Mouse (Mus musculus) MEL (cell line): ENCODE results near the gene Mmp9.

ENCODE experiments used
- CHD1 ChIP-seq: IDR thresholded peaks from 2 replicates; pipeline ENCODE4 v1.6.1; 2012; ENCODE audit warnings: low read depth, mild to moderate bottlenecking, inconsistent platforms, low read length, improper control_type of control experiment
- CTCF ChIP-seq, 3 experiments: IDR thresholded peaks in 2 of 3; conservative IDR thresholded peaks in 1 of 3; 2 replicates each; pipeline ENCODE4 v1.5.1; 2011 to 2012; ENCODE audit warnings: low read length in 3 of 3, low read depth in 2 of 3, mild to moderate bottlenecking in 2 of 3, improper control_type of control experiment in 1 of 3, inconsistent platforms in 1 of 3, mixed read lengths in 1 of 3, moderate library complexity in 1 of 3; ENCODE audit not compliant: control insufficient read depth in 1 of 3, insufficient read depth in 1 of 3, poor library complexity in 1 of 3, severe bottlenecking in 1 of 3
- EP300 ChIP-seq, 2 experiments: IDR thresholded peaks; 2 replicates each; pipeline ENCODE4 v1.6.1; 2011; ENCODE audit warnings: improper control_type of control experiment in 2 of 2, low read length in 2 of 2, low read depth in 1 of 2, mild to moderate bottlenecking in 1 of 2
- ETS1 ChIP-seq: IDR thresholded peaks from 2 replicates; pipeline ENCODE4 v1.6.1; 2012; ENCODE audit warnings: low read depth, mild to moderate bottlenecking, inconsistent platforms, low read length, improper control_type of control experiment, moderate library complexity
- JUND ChIP-seq: IDR thresholded peaks from 2 replicates; pipeline ENCODE4 v1.6.1; 2011; ENCODE audit warnings: low read depth, mild to moderate bottlenecking, improper control_type of control experiment, low read length
- MAZ ChIP-seq: IDR thresholded peaks from 2 replicates; pipeline ENCODE4 v1.6.1; 2012; ENCODE audit warnings: low read depth, mild to moderate bottlenecking, inconsistent platforms, low read length, improper control_type of control experiment
- MYC ChIP-seq: IDR thresholded peaks from 2 replicates; pipeline ENCODE4 v1.6.1; 2011; ENCODE audit warnings: low read depth, mild to moderate bottlenecking, low read length, improper control_type of control experiment, moderate library complexity
- NRF1 ChIP-seq: IDR thresholded peaks from 2 replicates; pipeline ENCODE4 v1.6.1; 2014; ENCODE audit warnings: low read depth, mild to moderate bottlenecking, inconsistent platforms, low read length, improper control_type of control experiment, moderate library complexity; ENCODE audit not compliant: poor library complexity, insufficient read depth, severe bottlenecking
- POLR2A ChIP-seq, 2 experiments: IDR thresholded peaks; 2 replicates each; pipeline ENCODE4 v1.6.1; 2011 to 2012; ENCODE audit warnings: low read length in 2 of 2, mild to moderate bottlenecking in 2 of 2, control low read depth in 1 of 2, improper control_type of control experiment in 1 of 2, low read depth in 1 of 2, moderate library complexity in 1 of 2; ENCODE audit not compliant: control insufficient read depth in 1 of 2, insufficient read depth in 1 of 2, poor library complexity in 1 of 2
- RAD21 ChIP-seq: IDR thresholded peaks from 2 replicates; pipeline ENCODE4 v1.6.1; 2011; ENCODE audit warnings: mild to moderate bottlenecking, low read depth, low read length, improper control_type of control experiment
- SMC3 ChIP-seq: IDR thresholded peaks from 2 replicates; pipeline ENCODE4 v1.6.1; 2011; ENCODE audit warnings: low read depth, low read length, improper control_type of control experiment

GRCm38 (mm10) chr2:164940140-164940830 lies at the start of gene Mmp9:
- TF ChIP-seq CHD1 (no peak), SMC3 (no peak), EP300 (IDR thresholded peaks at IDR 0.05; ENCODE audit: low read depth in 1 of 2, low read length in 2 of 2) (no peak), CTCF (IDR thresholded peaks at IDR 0.05 in 2 of 3, conservative IDR thresholded peaks at IDR 0.05 in 1 of 3; ENCODE audit: control insufficient read depth in 1 of 3, insufficient read depth in 1 of 3, low read depth in 2 of 3, low read length in 3 of 3, poor library complexity in 1 of 3, severe bottlenecking in 1 of 3) (no peak), POLR2A (IDR thresholded peaks at IDR 0.05; ENCODE audit: control insufficient read depth in 1 of 2, insufficient read depth in 1 of 2, low read depth in 1 of 2, low read length in 2 of 2, poor library complexity in 1 of 2) (no peak), MAZ (no peak), RAD21 (no peak), JUND (no peak), NRF1 (no peak), MYC (no peak), ETS1 (no peak)
